Mouse (Mus musculus): ENCODE data around the gene Ccdc74a. TPM values are rescaled to one million over a fixed set of nuclear protein-coding genes. Genes with fewer than 3 reads are reported as not detected.
A peak's percentile ranks its signal among the peaks of the same experiment; 100 is the strongest.

Ccdc74a gene
- polyA plus RNA-seq, 1 experiment, result 9.6 TPM

DNA sequence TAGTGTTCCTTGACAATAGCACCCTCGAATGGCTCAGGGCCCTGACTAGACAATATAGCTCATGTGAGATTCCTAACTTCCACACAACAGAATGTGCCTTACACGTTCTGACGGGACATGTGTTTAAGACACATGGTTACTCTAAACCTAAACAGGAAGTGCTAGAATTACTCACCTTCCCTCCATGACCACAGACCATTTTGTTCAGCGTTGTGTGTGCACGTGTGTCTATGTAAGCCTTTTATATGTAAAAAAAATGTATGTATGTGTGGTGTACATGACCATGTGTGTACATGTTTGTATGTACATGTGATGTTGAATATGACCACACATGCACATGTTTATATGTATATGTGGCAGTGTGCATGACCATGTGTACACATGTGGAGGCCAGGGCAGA is 30.1 kb upstream of the Ccdc74a start:
- peaks cover 21% of the 10 kb centered on the region for H3K79me2 ChIP-seq (ENCODE audit: control insufficient read depth, insufficient read depth)
- H3K36me3 ChIP-seq (ENCODE audit: control insufficient read depth, insufficient read depth), result no peaks in the 10 kb centered on the region
- H3K27me3 ChIP-seq (ENCODE audit: control insufficient read depth, insufficient read depth, insufficient read length), result no peaks in the 10 kb centered on the region
- peaks cover 12% of the 10 kb centered on the region for H3K79me3 ChIP-seq (ENCODE audit: low read depth)
- H3K4me3 ChIP-seq (ENCODE audit: insufficient read depth, poor library complexity, severe bottlenecking), result no peak overlapping the region
- TF ChIP-seq CEBPB (IDR thresholded peaks at IDR 0.05; ENCODE audit: low read depth) (no peak), MYOD1 (IDR thresholded peaks at IDR 0.05; ENCODE audit: control insufficient read depth, insufficient read length, low read depth) (no peak), MAX (IDR thresholded peaks at IDR 0.05) (no peak), CTCF (IDR thresholded peaks at IDR 0.05; ENCODE audit: control insufficient read depth, insufficient read depth, insufficient read length) (no peak), FOSL1 (IDR thresholded peaks at IDR 0.05; ENCODE audit: insufficient read depth, low read length, poor library complexity, severe bottlenecking) (no peak), USF1 (IDR thresholded peaks at IDR 0.05; ENCODE audit: low read depth) (no peak), MYOG (IDR thresholded peaks at IDR 0.05; ENCODE audit: control insufficient read depth, extremely low read depth, insufficient read length) (no peak)
- no peak overlapping the region for H3ac ChIP-seq (ENCODE audit: control insufficient read depth, insufficient read length, low read depth)

DNA sequence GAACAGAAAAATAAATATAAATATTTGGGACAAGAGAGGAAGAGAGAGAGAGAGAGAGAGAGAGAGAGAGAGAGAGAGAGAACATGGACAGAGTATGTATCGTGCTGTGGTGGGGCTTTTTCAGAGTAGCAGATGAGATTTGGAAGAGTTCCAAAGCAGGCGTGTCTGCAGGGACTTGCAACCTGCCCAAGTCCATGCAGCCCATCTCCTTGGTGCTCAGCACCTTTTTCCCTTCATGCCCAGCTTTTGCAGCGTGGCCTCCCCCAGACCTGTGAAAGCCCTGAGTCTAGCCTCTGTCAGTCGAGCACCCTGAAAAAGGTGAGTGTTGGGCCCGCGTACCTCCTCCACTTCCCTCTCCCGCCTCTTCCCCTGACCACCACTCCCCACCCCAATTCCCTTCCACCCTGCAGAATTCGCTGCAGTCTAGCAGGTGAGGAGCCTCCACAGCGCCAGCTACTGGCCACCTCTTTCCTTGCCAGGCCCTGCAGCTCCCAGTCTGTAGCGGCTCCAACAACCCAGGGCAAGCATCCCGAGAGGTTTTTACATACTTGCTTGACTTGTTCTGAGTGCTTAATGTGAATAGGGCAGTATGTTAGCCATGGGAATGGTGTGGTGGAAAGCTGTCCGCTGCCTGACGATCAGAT is 28.2 kb upstream of the Ccdc74a start:
- no peaks in the 10 kb centered on the region for H3K27me3 ChIP-seq (ENCODE audit: control insufficient read depth, insufficient read depth, insufficient read length)
- H3K36me3 ChIP-seq (ENCODE audit: control insufficient read depth, insufficient read depth), result peaks cover 11% of the 10 kb centered on the region
- no peak overlapping the region for H3ac ChIP-seq (ENCODE audit: control insufficient read depth, insufficient read length, low read depth)
- H3K4me3 ChIP-seq (ENCODE audit: insufficient read depth, poor library complexity, severe bottlenecking), result no peak overlapping the region
- TF ChIP-seq MAX (IDR thresholded peaks at IDR 0.05) (no peak), CTCF (IDR thresholded peaks at IDR 0.05; ENCODE audit: control insufficient read depth, insufficient read depth, insufficient read length) (peak; percentile 30), MYOD1 (IDR thresholded peaks at IDR 0.05; ENCODE audit: control insufficient read depth, insufficient read length, low read depth) (no peak), MYOG (IDR thresholded peaks at IDR 0.05; ENCODE audit: control insufficient read depth, extremely low read depth, insufficient read length) (no peak), USF1 (IDR thresholded peaks at IDR 0.05; ENCODE audit: low read depth) (no peak), CEBPB (IDR thresholded peaks at IDR 0.05; ENCODE audit: low read depth) (no peak), FOSL1 (IDR thresholded peaks at IDR 0.05; ENCODE audit: insufficient read depth, low read length, poor library complexity, severe bottlenecking) (no peak)
- H3K79me2 ChIP-seq (ENCODE audit: control insufficient read depth, insufficient read depth), result peaks cover 26% of the 10 kb centered on the region
- H3K79me3 ChIP-seq (ENCODE audit: low read depth), result peaks cover 16% of the 10 kb centered on the region

DNA sequence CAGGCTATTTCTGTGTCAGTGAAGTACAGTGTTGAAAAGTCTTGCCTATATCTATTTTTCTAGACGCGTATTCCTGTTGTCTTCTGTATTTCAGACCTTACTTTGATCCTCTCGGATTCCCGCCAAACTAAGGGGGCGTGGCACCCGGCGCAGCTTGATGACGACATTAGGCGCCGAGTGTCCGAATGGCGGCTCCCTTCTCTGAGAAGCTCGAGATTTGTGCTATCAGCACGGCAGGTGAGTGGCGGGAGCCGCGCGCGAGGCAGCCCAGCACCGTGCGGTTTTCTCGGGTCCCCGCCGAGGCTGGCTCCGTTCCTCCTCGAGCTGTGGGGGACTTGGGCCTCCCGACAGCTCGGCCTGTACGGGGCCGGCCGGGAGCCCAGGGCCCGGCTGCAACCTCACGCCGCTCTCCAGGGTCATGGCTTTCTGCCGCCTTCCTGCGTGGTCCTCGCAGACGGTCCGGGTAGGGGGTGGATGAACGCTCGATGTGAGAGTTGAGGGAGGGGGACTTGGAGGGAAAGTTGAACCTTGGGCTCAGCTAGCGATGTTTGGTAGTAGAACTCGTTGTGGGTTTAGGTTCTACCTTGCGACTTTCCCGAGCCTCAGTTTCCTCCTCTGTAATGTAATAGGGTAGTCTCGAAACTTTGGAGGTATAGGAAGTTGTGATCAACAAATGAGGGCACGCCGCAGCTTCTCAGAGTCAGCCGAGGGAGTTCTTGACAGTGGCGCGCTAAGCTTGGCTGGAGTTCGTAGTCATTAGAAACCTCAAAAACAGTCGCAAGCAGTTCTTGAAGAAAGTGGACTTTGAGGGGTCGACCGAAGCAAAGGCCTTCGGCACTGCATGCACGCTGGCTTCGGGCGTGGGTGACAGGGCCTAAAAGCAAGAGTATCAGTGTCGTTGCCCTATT is 26.8 kb upstream of the Ccdc74a start, which contains the start of gene Smpd4:
TSS of gene Smpd4 (plus strand) at position 157 of the 908 bp plus-strand sequence.
- no peaks in the 10 kb centered on the region for H3K27me3 ChIP-seq (ENCODE audit: control insufficient read depth, insufficient read depth, insufficient read length)
- H3K4me3 ChIP-seq (ENCODE audit: insufficient read depth, poor library complexity, severe bottlenecking), result peak within 1 kb of the TSS; percentile 71
- peaks cover 16% of the 10 kb centered on the region for H3K79me3 ChIP-seq (ENCODE audit: low read depth)
- H3ac ChIP-seq (ENCODE audit: control insufficient read depth, insufficient read length, low read depth), result peak within 1 kb of the TSS; percentile 81
- peaks cover 24% of the 10 kb centered on the region for H3K36me3 ChIP-seq (ENCODE audit: control insufficient read depth, insufficient read depth)
- peaks cover 26% of the 10 kb centered on the region for H3K79me2 ChIP-seq (ENCODE audit: control insufficient read depth, insufficient read depth)
- TF ChIP-seq USF1 (IDR thresholded peaks at IDR 0.05; ENCODE audit: low read depth), result no peak
- TF ChIP-seq MAX (IDR thresholded peaks at IDR 0.05), result no peak
- no peak for TF ChIP-seq MYOD1 (IDR thresholded peaks at IDR 0.05; ENCODE audit: control insufficient read depth, insufficient read length, low read depth)
- TF ChIP-seq FOSL1 (IDR thresholded peaks at IDR 0.05; ENCODE audit: insufficient read depth, low read length, poor library complexity, severe bottlenecking), result no peak
- TF ChIP-seq CEBPB (IDR thresholded peaks at IDR 0.05; ENCODE audit: low read depth), result no peak
- TF ChIP-seq MYOG (IDR thresholded peaks at IDR 0.05; ENCODE audit: control insufficient read depth, extremely low read depth, insufficient read length), result no peak
- TF ChIP-seq CTCF (IDR thresholded peaks at IDR 0.05; ENCODE audit: control insufficient read depth, insufficient read depth, insufficient read length), result no peak

DNA sequence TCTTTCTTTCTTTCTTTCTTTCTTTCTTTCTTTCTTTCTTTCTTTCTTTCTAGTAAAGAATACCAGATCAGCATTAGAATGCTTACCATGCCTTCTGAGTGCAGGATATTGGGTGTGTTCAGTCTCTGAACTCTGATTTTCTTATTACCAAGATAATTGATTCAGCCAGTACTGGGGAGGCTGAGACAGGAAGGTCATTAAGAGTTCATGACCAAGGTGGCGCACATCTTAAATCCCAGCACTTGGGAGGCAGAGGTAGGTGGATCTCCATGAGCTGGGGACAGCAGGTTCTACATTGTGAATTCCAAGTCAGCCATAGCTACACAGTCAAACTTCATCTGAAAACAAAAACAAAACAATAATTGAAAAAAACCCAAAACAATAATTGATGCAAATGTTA is 24.3 kb upstream of the Ccdc74a start:
- peaks cover 37% of the 10 kb centered on the region for H3K36me3 ChIP-seq (ENCODE audit: control insufficient read depth, insufficient read depth)

DNA sequence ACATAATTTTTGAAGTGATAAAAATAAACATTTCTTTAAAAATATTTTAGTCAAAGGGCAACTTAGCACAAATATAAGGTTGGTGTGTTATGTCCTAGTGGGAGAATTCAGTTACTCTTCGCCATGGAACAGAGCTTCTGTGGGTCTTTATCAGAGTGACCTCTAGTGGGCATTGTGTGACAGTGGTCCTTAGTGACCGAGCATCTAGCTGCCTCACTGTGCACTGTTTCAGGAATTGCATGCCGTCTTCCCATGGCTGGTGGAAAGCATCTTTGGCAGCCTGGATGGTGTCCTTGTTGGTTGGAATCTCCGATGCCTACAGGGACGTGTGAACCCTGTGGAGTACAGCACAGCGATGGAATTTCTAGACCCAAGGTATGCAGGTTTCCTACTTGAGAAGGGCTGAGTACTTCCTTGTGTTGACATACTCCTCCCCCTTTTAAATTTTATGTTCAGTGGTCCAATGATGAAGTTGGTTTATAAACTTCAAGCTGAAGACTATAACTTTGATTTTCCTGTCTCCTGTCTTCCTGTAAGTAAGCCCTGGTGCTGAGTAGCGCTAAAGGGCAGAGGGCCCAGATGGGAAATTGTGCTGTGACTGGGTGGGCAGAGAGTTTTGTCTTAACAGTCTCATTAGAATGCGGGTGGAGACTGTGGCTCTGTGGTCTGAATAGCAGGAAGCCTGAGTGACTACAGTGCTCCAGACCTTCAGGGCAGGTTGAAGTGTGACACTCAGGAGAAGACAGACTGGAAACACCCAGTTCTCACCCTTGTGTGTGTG is 20.6 kb upstream of the Ccdc74a start:
- Histone ChIP-seq H3K79me2 (ENCODE audit: control insufficient read depth, insufficient read depth) (peaks cover 10% of the 10 kb centered on the region), H3K79me3 (ENCODE audit: low read depth) (peaks cover 4% of the 10 kb centered on the region), H3K36me3 (ENCODE audit: control insufficient read depth, insufficient read depth) (peaks cover 66% of the 10 kb centered on the region), H3K27me3 (ENCODE audit: control insufficient read depth, insufficient read depth, insufficient read length) (no peaks in the 10 kb centered on the region), H3ac (ENCODE audit: control insufficient read depth, insufficient read length, low read depth) (no peak overlapping the region), H3K4me3 (ENCODE audit: insufficient read depth, poor library complexity, severe bottlenecking) (no peak overlapping the region)
- no peak for TF ChIP-seq CEBPB (IDR thresholded peaks at IDR 0.05; ENCODE audit: low read depth)
- TF ChIP-seq MAX (IDR thresholded peaks at IDR 0.05), result no peak
- TF ChIP-seq CTCF (IDR thresholded peaks at IDR 0.05; ENCODE audit: control insufficient read depth, insufficient read depth, insufficient read length), result peak; percentile 40
- TF ChIP-seq MYOD1 (IDR thresholded peaks at IDR 0.05; ENCODE audit: control insufficient read depth, insufficient read length, low read depth), result no peak

More for the DNA sequence above, 24.3 kb upstream of the Ccdc74a start:
- Histone ChIP-seq H3K79me2 (ENCODE audit: control insufficient read depth, insufficient read depth) (peaks cover 26% of the 10 kb centered on the region), H3ac (ENCODE audit: control insufficient read depth, insufficient read length, low read depth) (no peak overlapping the region), H3K4me3 (ENCODE audit: insufficient read depth, poor library complexity, severe bottlenecking) (no peak overlapping the region), H3K79me3 (ENCODE audit: low read depth) (peaks cover 16% of the 10 kb centered on the region), H3K27me3 (ENCODE audit: control insufficient read depth, insufficient read depth, insufficient read length) (no peaks in the 10 kb centered on the region)
- no peak for TF ChIP-seq FOSL1 (IDR thresholded peaks at IDR 0.05; ENCODE audit: insufficient read depth, low read length, poor library complexity, severe bottlenecking)
- TF ChIP-seq USF1 (IDR thresholded peaks at IDR 0.05; ENCODE audit: low read depth), result no peak
- TF ChIP-seq MYOD1 (IDR thresholded peaks at IDR 0.05; ENCODE audit: control insufficient read depth, insufficient read length, low read depth), result no peak
- TF ChIP-seq MYOG (IDR thresholded peaks at IDR 0.05; ENCODE audit: control insufficient read depth, extremely low read depth, insufficient read length), result no peak
- no peak for TF ChIP-seq CTCF (IDR thresholded peaks at IDR 0.05; ENCODE audit: control insufficient read depth, insufficient read depth, insufficient read length)
- TF ChIP-seq CEBPB (IDR thresholded peaks at IDR 0.05; ENCODE audit: low read depth), result no peak
- TF ChIP-seq MAX (IDR thresholded peaks at IDR 0.05), result no peak
